Mouse (Mus musculus) hindbrain, embryonic 15.5 days (tissue): ENCODE measurements around the gene Fzd4. TPM values are rescaled to one million over a fixed set of nuclear protein-coding genes. Genes with fewer than 3 reads are reported as not detected.
A peak's percentile ranks its signal among the peaks of the same experiment; 100 is the strongest.

Experiments used
- ATAC-seq: fragments of 200-750 bp; cut with Nextera tagmentation; 2 replicates; pipeline ENCODE4 v1.8.0; 2017; ENCODE audit warnings: low read depth, moderate number of reproducible peaks, moderate TSS enrichment; ENCODE audit not compliant: low FRiP score
- H3K27ac ChIP-seq: fragments of 300-500 bp; sonication (generic); replicated peaks from 2 replicates; pipeline ENCODE4 v1.5.1; 2015; ENCODE audit warnings: mild to moderate bottlenecking, inconsistent platforms
- H3K27me3 ChIP-seq: fragments of 300-500 bp; sonication (generic); 2 replicates; pipeline ENCODE4 v1.6.1; 2015; ENCODE audit warnings: control low read depth, inconsistent platforms
- H3K36me3 ChIP-seq: fragments of 300-500 bp; sonication (generic); 2 replicates; pipeline ENCODE4 v1.6.1; 2015; ENCODE audit warnings: control low read depth, inconsistent platforms
- H3K4me1 ChIP-seq: fragments of 300-500 bp; sonication (generic); replicated peaks from 2 replicates; pipeline ENCODE4 v1.6.1; 2015; ENCODE audit warnings: control low read depth, inconsistent platforms
- H3K4me2 ChIP-seq: fragments of 300-500 bp; sonication (generic); 2 replicates; pipeline ENCODE4 v1.6.1; 2015; ENCODE audit warnings: moderate library complexity, mild to moderate bottlenecking, inconsistent platforms
- H3K4me3 ChIP-seq: fragments of 300-500 bp; sonication (generic); 2 replicates; pipeline ENCODE4 v1.5.1; 2015; ENCODE audit warnings: mild to moderate bottlenecking, inconsistent platforms
- H3K9ac ChIP-seq: fragments of 300-500 bp; sonication (generic); 2 replicates; pipeline ENCODE4 v1.6.1; 2015; ENCODE audit warnings: inconsistent platforms
- H3K9me3 ChIP-seq: fragments of 300-500 bp; sonication (generic); 2 replicates; pipeline ENCODE4 v1.6.1; 2016; ENCODE audit warnings: control low read depth, inconsistent platforms
- WGBS: fragments of 180-500 bp; shearing (Covaris S2); methylation state at CpG from one replicate; pipeline ENCODE4 v1.1.7; 2015; 5-methylcytosine and 5-hydroxymethylcytosine counted together
- polyA plus RNA-seq: library from polyadenylated mRNA; unstranded; fragments of >200 nt; fragmentation: Nextera tagmentation; extraction: Ambion mirVana; gene quantifications from 2 replicates; pipeline ENCODE4 v1.2.1, GENCODE M21; 2015

Gene Fzd4
- polyA plus RNA-seq, 1 experiment from 2014 or later = 2.4 TPM

DNA sequence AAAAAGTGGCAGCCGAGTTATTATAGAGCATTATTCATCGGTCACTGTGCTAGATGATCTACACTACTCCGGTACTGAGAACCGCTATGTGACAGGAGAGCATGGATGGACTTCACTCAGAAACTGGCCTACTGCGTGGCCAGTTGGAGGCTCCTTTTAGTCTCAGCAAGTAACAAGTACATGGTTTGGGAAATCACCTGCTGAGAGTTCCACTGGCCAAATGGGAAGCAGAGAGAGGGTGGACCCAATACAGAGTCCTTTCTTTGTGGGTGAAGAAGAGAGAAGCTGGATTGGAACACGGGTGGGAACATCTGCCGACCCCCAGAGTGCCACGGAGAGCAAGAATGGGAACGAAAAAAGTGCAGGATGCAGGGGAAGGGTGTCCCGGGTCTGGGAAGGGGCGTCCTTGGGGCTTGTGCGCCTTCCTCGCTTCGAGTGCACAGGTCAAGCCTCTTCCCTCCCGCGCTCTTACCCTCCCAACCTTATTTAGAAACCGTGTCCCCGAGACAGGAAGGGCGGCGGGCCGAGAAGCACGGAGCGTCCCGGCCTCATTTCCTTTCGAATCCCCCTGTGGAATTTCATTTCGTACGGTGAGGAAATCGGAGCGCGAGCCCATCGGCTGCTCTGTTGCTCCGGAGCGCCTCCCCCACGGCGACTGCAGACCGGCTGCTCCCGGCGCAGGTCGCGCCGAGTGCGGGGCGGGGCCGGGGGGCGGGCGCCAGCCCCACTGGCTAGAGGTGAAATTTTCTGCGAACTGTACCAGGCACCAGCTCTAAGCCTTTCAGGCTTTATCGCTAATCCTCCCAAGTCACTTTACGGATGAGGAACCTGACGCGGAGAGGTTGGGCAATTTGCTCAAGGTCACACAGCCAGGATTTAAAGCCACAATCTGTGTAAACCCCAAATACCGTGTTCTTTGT lies 842 bp upstream of the Fzd4 start:
- H3K4me2 ChIP-seq = peak overlapping the region; percentile 99
- H3K9ac ChIP-seq = peak overlapping the region; percentile 73
- ATAC-seq = peak; percentile 81
- 5% methylated on average over 52 of the region's 52 CpGs for WGBS
- H3K4me3 ChIP-seq = peak overlapping the region; percentile 72
- H3K27ac ChIP-seq = peak overlapping the region; percentile 81
- H3K4me1 ChIP-seq = peaks cover 16% of the 10 kb centered on the region
- 0 out of 2 replicates have a peak, but pooled peaks cover 3% of the 10 kb centered on the region for H3K27me3 ChIP-seq
- no peaks in the 10 kb centered on the region for H3K36me3 ChIP-seq
- no peaks in the 10 kb centered on the region for H3K9me3 ChIP-seq

DNA sequence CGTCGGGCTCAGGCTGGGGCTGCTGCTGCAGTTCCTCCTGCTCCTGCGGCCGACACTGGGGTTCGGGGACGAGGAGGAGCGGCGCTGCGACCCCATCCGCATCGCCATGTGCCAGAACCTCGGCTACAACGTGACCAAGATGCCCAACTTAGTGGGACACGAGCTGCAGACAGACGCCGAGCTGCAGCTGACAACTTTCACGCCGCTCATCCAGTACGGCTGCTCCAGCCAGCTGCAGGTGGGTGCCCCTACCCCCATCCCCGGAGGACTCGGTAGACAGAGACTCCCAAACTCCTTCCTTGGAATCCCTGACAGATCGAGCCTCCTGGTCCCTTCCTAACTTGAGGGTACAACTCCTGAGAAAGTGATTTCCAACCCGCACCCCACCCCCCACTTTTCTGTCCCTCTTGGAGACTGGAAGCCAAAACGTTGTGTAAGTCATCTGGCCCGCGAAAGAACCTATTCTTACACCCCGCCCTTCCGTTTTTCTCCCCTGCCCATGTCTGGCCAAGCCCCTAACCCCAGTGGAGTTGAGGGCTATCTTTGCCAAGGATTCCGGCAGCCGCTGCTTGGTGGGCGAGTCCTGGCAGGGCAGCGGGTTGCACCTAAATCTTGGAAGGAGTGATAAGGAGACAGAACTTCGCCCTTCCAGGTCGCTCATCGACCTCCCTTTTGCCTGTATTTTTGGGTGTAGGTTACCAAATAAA lies 732 bp downstream of the Fzd4 start:
- no peaks in the 10 kb centered on the region for H3K9me3 ChIP-seq
- peak overlapping the region; percentile 72 for H3K4me3 ChIP-seq
- peak; percentile 2; the same call in 1 of the 2 replicates for ATAC-seq
- 0% methylated on average over 35 of the region's 35 CpGs for WGBS
- peaks cover 16% of the 10 kb centered on the region for H3K4me1 ChIP-seq
- 0 out of 2 replicates have a peak, but pooled peaks cover 3% of the 10 kb centered on the region for H3K27me3 ChIP-seq
- H3K9ac ChIP-seq = peak overlapping the region; percentile 73
- peak overlapping the region; percentile 46 for H3K27ac ChIP-seq
- no peaks in the 10 kb centered on the region for H3K36me3 ChIP-seq
- peak overlapping the region; percentile 99 for H3K4me2 ChIP-seq

DNA sequence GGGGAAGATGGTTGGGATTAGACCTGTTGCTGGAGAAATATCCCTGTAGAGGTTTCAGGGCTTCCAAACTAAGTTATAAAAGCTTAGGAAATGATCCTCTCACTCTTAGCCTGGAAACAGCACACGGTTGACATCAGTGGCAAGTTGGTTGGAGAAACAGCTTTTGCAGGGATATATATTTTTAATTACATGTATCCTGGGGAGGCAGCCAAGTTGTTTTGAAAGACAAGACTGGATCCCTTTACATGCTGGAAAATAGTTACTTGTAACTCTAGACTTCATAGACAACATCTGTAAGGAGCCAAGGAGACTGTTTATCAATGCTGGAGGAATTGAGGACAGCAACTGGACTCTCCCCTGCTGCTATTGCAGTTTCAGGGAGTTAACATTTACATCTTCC lies 1.9 kb downstream of the Fzd4 start:
- Histone ChIP-seq H3K4me3 (peak overlapping the region; percentile 17), H3K27me3 (0 out of 2 replicates have a peak, but pooled peaks cover 3% of the 10 kb centered on the region), H3K9me3 (no peaks in the 10 kb centered on the region), H3K4me2 (peak overlapping the region; percentile 38), H3K9ac (no peak overlapping the region), H3K4me1 (peaks cover 16% of the 10 kb centered on the region), H3K27ac (no peak overlapping the region), H3K36me3 (no peaks in the 10 kb centered on the region)
- WGBS = 50% methylated on average over 1 of the region's 1 CpGs
- no peak for ATAC-seq

DNA sequence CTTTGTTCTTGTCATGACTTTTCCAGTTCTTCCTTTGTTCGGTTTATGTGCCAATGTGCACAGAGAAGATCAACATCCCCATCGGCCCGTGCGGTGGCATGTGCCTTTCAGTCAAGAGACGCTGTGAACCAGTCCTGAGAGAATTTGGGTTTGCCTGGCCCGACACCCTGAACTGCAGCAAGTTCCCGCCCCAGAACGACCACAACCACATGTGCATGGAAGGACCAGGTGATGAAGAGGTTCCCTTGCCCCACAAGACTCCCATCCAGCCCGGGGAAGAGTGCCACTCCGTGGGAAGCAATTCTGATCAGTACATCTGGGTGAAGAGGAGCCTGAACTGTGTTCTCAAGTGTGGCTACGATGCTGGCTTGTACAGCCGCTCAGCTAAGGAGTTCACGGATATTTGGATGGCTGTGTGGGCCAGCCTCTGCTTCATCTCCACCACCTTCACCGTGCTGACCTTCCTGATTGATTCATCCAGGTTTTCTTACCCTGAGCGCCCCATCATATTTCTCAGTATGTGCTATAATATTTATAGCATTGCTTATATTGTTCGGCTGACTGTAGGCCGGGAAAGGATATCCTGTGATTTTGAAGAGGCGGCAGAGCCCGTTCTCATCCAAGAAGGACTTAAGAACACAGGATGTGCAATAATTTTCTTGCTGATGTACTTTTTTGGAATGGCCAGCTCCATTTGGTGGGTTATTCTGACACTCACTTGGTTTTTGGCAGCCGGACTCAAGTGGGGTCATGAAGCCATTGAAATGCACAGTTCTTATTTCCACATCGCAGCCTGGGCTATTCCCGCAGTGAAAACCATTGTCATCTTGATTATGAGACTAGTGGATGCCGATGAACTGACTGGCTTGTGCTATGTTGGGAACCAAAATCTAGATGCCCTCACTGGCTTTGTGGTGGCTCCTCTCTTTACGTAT lies 3.1 kb downstream of the Fzd4 start:
- H3K27me3 ChIP-seq = 0 out of 2 replicates have a peak, but pooled peaks cover 3% of the 10 kb centered on the region
- no peak overlapping the region for H3K4me3 ChIP-seq
- peaks cover 16% of the 10 kb centered on the region for H3K4me1 ChIP-seq
- no peaks in the 10 kb centered on the region for H3K36me3 ChIP-seq
- H3K9ac ChIP-seq = no peak overlapping the region
- WGBS = 92% methylated on average over 24 of the region's 24 CpGs
- H3K27ac ChIP-seq = no peak overlapping the region
- no peak overlapping the region for H3K4me2 ChIP-seq
- H3K9me3 ChIP-seq = no peaks in the 10 kb centered on the region
- no peak for ATAC-seq

DNA sequence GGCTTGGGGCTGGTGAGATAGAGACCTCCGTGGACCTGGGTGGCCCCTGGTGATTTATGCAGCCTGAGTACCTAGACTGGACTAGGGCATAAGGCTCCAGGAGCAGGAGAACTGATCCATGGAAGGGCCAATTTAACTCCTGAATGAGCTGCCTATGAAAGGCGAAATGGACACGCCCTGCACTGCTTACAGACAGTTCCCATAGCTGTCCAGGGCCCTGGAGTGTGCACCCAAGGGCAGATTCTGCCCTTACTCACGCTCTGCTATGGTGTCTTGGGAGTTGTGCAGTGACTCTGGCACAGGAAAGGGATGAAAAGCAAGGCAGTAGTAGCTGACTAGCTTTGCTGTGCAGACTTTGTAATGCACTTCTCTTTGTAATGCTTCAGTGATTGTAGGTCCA lies 6.1 kb downstream of the Fzd4 start:
- no peak overlapping the region for H3K4me3 ChIP-seq
- H3K27me3 ChIP-seq = 0 out of 2 replicates have a peak, but pooled peaks cover under 1% of the 10 kb centered on the region
- no peak for ATAC-seq
- peaks cover 4% of the 10 kb centered on the region for H3K4me1 ChIP-seq
- H3K36me3 ChIP-seq = no peaks in the 10 kb centered on the region
- H3K27ac ChIP-seq = no peak overlapping the region
- no peak overlapping the region for H3K4me2 ChIP-seq
- no peak overlapping the region for H3K9ac ChIP-seq
- no peaks in the 10 kb centered on the region for H3K9me3 ChIP-seq
- WGBS = 84% methylated on average over 4 of the region's 4 CpGs

DNA sequence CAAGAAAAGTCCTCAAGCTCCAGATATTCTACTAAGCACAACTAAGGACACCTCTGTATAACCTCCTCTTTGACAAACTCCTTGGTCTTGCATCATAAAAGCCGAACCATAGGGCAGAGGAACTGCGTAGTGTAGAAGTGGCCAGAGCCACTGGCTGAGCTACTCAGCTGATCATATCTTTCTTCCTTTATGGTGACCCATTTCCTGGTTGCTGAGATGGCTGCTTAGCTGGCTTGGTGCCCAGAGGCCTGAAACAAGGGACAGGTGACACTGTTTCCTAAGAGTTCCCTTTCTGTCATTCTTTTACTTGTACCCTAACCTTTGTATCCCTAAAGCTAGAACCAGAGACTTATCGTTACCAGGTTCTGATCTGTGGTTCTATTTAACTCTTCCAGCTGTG lies 7.2 kb downstream of the Fzd4 start:
- 85% methylated on average over 3 of the region's 3 CpGs for WGBS

DNA sequence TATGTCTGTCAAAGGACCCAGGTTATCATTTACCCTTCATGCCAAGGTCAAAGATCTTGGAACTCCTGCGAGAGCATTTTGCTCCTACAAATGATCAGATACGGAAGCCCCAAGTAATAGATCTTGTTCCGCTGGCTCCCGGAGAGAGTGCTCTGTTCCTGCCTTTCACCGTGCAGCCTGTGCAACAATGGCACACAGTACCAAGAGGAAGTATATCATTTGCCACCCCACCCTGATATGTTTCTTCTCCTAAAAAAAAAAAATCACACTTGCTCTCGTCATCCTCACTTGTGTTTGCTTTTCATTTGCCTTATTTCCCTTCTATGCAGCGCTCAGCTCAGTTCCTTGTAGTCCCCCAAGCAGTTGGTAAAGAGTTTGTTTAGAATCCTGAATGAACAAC lies 7.9 kb downstream of the Fzd4 start:
- no peak for ATAC-seq
- Histone ChIP-seq H3K36me3 (no peaks in the 10 kb centered on the region), H3K27me3 (no peaks in the 10 kb centered on the region), H3K4me1 (no peaks in the 10 kb centered on the region), H3K27ac (no peak overlapping the region), H3K4me3 (no peak overlapping the region), H3K9ac (no peak overlapping the region), H3K9me3 (no peaks in the 10 kb centered on the region), H3K4me2 (no peak overlapping the region)
- WGBS = 83% methylated on average over 7 of the region's 7 CpGs

More for the DNA sequence above, 7.2 kb downstream of the Fzd4 start:
- Histone ChIP-seq H3K9ac (no peak overlapping the region), H3K4me1 (no peaks in the 10 kb centered on the region), H3K9me3 (no peaks in the 10 kb centered on the region), H3K27me3 (no peaks in the 10 kb centered on the region), H3K27ac (no peak overlapping the region), H3K4me3 (no peak overlapping the region), H3K4me2 (no peak overlapping the region), H3K36me3 (no peaks in the 10 kb centered on the region)
- no peak for ATAC-seq

DNA sequence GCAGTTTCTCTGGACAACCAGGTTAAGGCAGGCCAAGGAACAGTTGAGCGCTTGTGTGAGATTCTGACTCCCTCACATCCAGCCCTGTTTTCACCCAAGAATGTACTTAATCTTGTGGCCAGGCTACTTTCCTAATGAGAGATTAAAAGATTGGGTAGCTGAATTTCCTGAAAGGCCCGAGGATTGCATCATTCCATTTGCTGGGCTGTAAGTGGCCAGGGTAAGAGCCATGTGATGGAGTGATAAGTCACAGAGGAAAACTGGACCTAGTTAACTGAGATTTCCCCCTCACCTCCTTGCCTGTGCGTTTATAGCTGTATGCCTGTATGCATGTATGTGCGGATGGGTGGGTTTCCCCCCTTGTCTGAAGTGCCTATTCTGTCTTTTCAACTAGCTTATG lies 11.9 kb downstream of the Fzd4 start:
- no peak for ATAC-seq
- no peak overlapping the region for H3K4me3 ChIP-seq
- no peak overlapping the region for H3K9ac ChIP-seq
- H3K36me3 ChIP-seq = no peaks in the 10 kb centered on the region
- 90% methylated on average over 4 of the region's 4 CpGs for WGBS
- H3K4me2 ChIP-seq = no peak overlapping the region
- no peak overlapping the region for H3K27ac ChIP-seq
- no peaks in the 10 kb centered on the region for H3K9me3 ChIP-seq
- H3K4me1 ChIP-seq = no peaks in the 10 kb centered on the region
- H3K27me3 ChIP-seq = no peaks in the 10 kb centered on the region

DNA sequence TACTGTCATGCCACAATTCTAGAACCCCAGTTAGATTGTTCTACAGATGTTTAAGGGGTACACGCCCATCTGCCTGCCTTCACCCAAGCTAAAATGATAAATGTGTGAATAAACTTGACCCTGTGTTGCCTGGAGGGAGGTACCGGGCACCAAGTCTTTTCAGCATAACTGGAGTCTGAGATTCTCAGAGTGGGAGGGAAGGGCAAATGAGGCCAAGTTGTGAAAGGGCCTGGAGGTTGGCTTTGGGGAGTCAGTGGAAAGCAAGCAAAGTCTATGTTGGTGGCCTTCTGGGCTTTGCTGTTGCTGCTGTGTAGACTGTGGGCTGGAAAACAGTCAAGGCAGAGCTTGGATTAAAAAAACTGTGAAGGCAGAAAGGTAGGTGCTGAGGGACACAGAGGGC lies 13.6 kb downstream of the Fzd4 start:
- Histone ChIP-seq H3K4me2 (no peak overlapping the region), H3K27ac (no peak overlapping the region), H3K4me3 (no peak overlapping the region), H3K9ac (no peak overlapping the region), H3K4me1 (no peaks in the 10 kb centered on the region), H3K27me3 (no peaks in the 10 kb centered on the region), H3K36me3 (no peaks in the 10 kb centered on the region), H3K9me3 (no peaks in the 10 kb centered on the region)
- ATAC-seq = no peak
- WGBS = 68% methylated on average over 2 of the region's 2 CpGs

DNA sequence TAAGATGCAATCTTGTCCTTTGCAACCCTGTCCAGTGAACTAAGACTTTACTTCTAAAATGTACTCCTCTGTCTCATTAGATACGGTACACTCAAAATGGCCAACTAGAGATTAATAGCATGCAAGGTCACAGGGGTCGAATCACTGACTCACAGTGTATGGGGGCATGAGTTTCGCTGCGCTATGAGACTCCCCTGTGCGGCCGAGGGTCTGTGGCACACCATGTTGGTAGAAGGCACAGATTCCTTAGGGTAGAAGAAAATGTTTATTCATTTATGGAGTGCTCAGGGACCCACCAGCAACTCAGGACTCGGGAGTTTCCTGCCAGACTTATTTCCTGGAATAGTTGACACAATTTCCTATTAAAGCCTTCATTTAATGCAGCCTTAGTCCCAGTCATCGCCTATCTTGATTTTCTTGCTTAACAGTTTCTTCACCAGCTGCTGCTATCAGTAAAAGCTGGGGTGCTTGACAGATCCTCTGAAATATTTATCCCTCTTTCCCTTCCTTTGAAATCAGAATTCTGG lies 14.0 kb downstream of the Fzd4 start:
- Histone ChIP-seq H3K4me2 (no peak overlapping the region), H3K4me3 (no peak overlapping the region), H3K9me3 (no peaks in the 10 kb centered on the region), H3K27ac (no peak overlapping the region), H3K9ac (no peak overlapping the region), H3K4me1 (no peaks in the 10 kb centered on the region), H3K36me3 (no peaks in the 10 kb centered on the region), H3K27me3 (no peaks in the 10 kb centered on the region)
- no peak for ATAC-seq
- 68% methylated on average over 8 of the region's 8 CpGs for WGBS

DNA sequence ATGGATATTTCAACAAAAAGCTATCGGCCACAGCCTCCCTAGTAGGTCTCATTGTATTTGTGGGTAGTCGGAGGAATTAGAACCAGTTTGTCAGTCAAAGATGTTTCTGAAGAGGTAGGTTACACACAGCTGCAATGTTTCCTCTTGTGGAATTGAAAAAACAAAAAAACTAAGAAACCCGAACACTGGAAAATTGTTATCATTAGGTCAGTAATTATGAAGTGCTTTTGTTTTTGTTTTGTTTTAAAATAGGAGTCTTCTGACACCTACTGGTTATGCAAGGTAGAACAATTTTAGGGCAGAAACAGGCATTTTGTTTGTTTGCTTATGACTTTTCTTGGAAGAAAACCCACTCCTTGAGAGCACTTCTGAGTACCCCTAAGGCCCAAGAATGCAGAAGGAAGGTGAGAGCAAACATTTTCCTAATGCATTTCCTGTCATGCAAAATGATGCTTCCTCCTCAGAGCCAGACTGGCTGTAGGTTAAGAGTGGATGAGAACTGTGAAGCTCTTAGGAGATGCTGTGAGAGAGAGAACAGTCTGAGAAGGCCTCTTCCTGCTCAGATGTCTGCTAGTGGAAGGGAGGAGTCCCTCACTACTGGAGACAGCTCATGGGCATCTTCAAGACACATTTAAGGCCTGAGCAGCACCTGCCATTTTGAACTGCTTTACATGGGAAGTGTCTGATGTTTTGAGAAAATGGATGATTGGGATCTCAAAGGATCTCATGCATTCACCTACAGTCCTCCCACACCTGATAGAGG lies 14.9 kb downstream of the Fzd4 start:
- Histone ChIP-seq H3K4me1 (no peaks in the 10 kb centered on the region), H3K36me3 (no peaks in the 10 kb centered on the region), H3K4me2 (no peak overlapping the region), H3K4me3 (no peak overlapping the region), H3K27ac (no peak overlapping the region), H3K27me3 (no peaks in the 10 kb centered on the region), H3K9me3 (no peaks in the 10 kb centered on the region), H3K9ac (no peak overlapping the region)
- no peak; the same call in 1 of the 2 replicates for ATAC-seq
- WGBS = 54% methylated on average over 3 of the region's 3 CpGs
